Mouse (Mus musculus) neural tube, embryonic 13.5 days (tissue): ENCODE measurements at regions not wholly inside any gene's neighbourhood (a gene's known extent, or its start where the extent isn't known, plus 50 kb on each side); places are given as distances from the start of the nearest gene placed in this dataset.
A peak's percentile ranks its signal among the peaks of the same experiment; 100 is the strongest.

Source experiments
- ATAC-seq: fragments of 200-750 bp; cut with Nextera tagmentation; 2 replicates; pipeline ENCODE4 v1.8.0; 2017; ENCODE audit warnings: low read depth, mild to moderate bottlenecking, moderate TSS enrichment, moderate library complexity
- H3K27ac ChIP-seq: fragments of 300-500 bp; sonication (generic); replicated peaks from 2 replicates; pipeline ENCODE4 v1.5.1; 2015; ENCODE audit warnings: moderate library complexity, mild to moderate bottlenecking, inconsistent platforms
- H3K27me3 ChIP-seq: fragments of 300-500 bp; sonication (generic); 2 replicates; pipeline ENCODE4 v1.6.1; 2015; ENCODE audit warnings: mild to moderate bottlenecking, inconsistent platforms
- H3K36me3 ChIP-seq: fragments of 300-500 bp; sonication (generic); 2 replicates; pipeline ENCODE4 v1.6.1; 2015; ENCODE audit warnings: mild to moderate bottlenecking, inconsistent platforms
- H3K4me1 ChIP-seq: fragments of 300-500 bp; sonication (generic); replicated peaks from 2 replicates; pipeline ENCODE4 v1.6.1; 2015; ENCODE audit warnings: inconsistent platforms
- H3K4me2 ChIP-seq: fragments of 300-500 bp; sonication (generic); 2 replicates; pipeline ENCODE4 v1.6.1; 2015; ENCODE audit warnings: inconsistent platforms, mild to moderate bottlenecking, moderate library complexity
- H3K4me3 ChIP-seq: fragments of 300-500 bp; sonication (generic); 2 replicates; pipeline ENCODE4 v1.5.1; 2015; ENCODE audit warnings: mild to moderate bottlenecking, inconsistent platforms
- H3K9ac ChIP-seq: fragments of 300-500 bp; sonication (generic); 2 replicates; pipeline ENCODE4 v1.6.1; 2015; ENCODE audit warnings: moderate library complexity, mild to moderate bottlenecking, inconsistent platforms
- H3K9me3 ChIP-seq: fragments of 300-500 bp; sonication (generic); 2 replicates; pipeline ENCODE4 v1.6.1; 2016; ENCODE audit warnings: inconsistent platforms
- WGBS: fragments of 180-500 bp; shearing (Covaris S2); methylation state at CpG from one replicate; pipeline ENCODE4 v1.1.7; 2015; 5-methylcytosine and 5-hydroxymethylcytosine counted together

DNA sequence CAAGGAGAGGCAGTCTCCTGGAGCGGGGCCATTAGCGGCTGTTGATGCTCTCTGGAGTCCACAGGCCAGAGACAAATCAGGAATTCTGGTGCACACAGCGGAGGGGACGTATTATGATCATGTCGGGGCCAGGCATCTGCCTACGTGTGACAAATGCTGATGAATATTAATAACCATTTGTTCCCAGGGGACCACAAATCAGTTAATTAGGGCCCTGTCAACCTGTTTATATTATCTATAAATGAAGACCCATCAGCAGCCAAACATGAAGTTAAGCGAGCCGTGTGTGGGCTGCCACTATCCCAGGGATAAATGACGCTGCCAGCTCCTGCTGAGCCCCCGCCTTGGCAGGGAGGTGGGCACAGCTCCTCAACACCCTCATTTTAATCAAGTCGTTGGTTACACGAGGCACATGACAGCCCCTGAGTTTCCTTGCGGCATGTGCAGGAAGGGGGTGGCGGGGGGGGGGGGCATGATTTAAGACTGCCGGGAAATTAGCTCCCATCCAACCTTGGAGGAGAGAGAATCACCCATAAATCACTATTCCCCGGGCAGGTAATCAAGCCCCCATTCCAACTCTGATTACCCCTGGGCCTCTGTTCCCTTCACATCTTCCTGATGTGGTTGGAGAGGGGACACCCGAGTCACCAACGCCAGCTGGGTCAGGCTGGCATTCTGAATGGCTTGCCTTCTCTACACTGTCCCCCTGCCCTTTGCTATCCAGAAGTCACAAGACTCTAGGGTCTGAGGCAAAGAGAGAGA is 191.1 kb upstream of the Sulf2 start:
- Histone ChIP-seq H3K27me3 (peaks cover 30% of the 10 kb centered on the region), H3K4me2 (0 out of 2 replicates have a peak overlapping the region, but pooled peaks have one; percentile 20)
- WGBS: 6% methylated on average over 18 of the region's 18 CpGs

DNA sequence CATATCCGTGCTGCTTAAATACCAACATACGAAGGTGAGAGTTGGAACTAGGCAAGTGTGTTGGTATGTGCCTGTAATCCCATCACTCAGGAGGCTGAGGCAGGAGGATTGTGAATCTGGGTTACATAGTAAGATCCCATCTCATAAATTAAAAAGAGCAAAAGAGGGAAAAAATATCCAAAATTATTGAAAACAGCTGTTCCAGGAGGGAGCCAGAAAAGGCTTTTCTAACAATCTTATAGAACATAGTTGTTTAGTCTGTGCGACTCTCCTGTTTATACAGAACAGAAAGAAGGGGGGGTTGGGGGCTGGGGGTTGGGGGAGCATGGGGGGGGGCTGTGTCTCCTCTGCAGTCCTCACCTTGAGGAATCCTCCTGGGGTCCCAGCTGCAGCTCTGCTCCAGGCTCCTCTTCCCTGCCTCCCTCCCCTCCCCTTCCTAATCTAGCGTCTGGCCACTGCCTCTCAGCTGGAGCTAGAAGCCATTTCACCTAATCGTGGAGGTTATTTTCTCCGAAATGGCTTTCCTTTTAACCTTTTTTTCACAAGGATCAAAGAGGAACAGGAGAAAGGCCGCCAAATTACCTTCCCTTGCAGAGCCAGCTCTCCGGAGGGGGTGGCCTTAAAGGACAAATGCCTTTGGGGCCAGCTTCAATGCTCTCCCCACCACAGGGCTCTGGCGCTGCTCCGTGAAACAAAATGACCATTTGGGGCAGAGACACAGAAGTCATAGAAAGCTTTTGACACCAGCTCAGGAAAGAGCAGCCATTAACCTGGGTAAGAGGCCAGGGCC is 188.3 kb upstream of the Sulf2 start:
- no peak overlapping the region for H3K9ac ChIP-seq
- H3K4me1 ChIP-seq: peaks cover 70% of the 10 kb centered on the region
- peaks cover 18% of the 10 kb centered on the region for H3K27me3 ChIP-seq
- no peak overlapping the region for H3K4me2 ChIP-seq
- H3K27ac ChIP-seq: no peak overlapping the region
- no peaks in the 10 kb centered on the region for H3K36me3 ChIP-seq
- no peak overlapping the region for H3K4me3 ChIP-seq
- 21% methylated on average over 10 of the region's 10 CpGs for WGBS
- no peak for ATAC-seq
- H3K9me3 ChIP-seq: no peaks in the 10 kb centered on the region

More for the DNA sequence above, 191.1 kb upstream of the Sulf2 start:
- Histone ChIP-seq H3K4me3 (no peak overlapping the region), H3K9ac (no peak overlapping the region), H3K4me1 (peaks cover 77% of the 10 kb centered on the region), H3K9me3 (no peaks in the 10 kb centered on the region), H3K27ac (peak overlapping the region; percentile 79), H3K36me3 (no peaks in the 10 kb centered on the region)
- peak; percentile 74 for ATAC-seq

DNA sequence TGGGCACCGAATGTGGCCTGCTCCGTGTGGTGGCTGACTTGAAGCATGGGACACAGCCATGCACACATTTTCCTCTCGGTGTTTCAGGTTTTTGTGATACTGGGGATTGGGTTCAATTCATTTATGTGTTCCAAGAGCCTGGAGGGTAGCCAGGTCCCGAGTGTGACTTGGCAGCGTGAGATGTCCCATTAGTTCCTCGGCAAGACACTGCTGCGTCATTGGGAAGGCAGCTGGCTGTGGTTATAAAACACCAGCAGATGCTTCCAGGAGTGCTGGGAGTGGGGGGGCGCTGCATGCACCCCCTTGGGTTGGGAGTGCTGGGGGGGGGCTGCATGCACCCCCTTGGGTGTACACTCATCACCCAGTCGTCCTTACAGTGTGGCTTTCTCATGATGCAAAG is 186.9 kb upstream of the Sulf2 start:
- 44% methylated on average over 9 of the region's 9 CpGs for WGBS
- peak overlapping the region; percentile 46; the same call in 1 of the 2 replicates for H3K27ac ChIP-seq
- 0 out of 2 replicates have a peak, but pooled peaks have one; percentile 15 for ATAC-seq
- H3K36me3 ChIP-seq: no peaks in the 10 kb centered on the region
- no peak overlapping the region for H3K4me2 ChIP-seq
- peaks cover 18% of the 10 kb centered on the region for H3K27me3 ChIP-seq
- no peaks in the 10 kb centered on the region for H3K9me3 ChIP-seq
- no peak overlapping the region for H3K4me3 ChIP-seq
- H3K4me1 ChIP-seq: peaks cover 62% of the 10 kb centered on the region
- H3K9ac ChIP-seq: no peak overlapping the region

DNA sequence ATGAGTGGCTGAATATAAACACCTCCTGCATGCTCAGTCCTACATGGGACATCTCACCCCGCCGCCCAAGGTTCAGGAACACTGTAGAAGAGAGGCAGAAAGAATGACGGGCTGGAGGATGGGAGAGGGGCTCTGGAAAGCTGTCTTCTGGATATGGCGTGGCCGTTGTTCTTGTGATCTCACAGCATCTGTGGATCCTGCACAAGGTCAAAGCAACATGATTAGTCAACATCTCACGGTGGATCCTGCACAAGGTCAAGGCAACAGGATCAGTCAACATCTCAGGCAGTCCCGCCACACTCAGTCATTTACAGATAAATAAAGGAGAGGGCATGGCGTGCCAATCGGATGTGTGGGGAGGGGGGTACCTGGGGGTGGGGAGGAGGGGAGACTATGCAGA is 184.7 kb upstream of the Sulf2 start:
- no peak for ATAC-seq
- H3K4me2 ChIP-seq: no peak overlapping the region
- H3K36me3 ChIP-seq: no peaks in the 10 kb centered on the region
- no peak overlapping the region for H3K4me3 ChIP-seq
- WGBS: 95% methylated on average over 9 of the region's 9 CpGs
- H3K9ac ChIP-seq: no peak overlapping the region
- H3K9me3 ChIP-seq: no peaks in the 10 kb centered on the region
- no peak overlapping the region for H3K27ac ChIP-seq
- H3K27me3 ChIP-seq: peaks cover 22% of the 10 kb centered on the region
- peaks cover 44% of the 10 kb centered on the region for H3K4me1 ChIP-seq

DNA sequence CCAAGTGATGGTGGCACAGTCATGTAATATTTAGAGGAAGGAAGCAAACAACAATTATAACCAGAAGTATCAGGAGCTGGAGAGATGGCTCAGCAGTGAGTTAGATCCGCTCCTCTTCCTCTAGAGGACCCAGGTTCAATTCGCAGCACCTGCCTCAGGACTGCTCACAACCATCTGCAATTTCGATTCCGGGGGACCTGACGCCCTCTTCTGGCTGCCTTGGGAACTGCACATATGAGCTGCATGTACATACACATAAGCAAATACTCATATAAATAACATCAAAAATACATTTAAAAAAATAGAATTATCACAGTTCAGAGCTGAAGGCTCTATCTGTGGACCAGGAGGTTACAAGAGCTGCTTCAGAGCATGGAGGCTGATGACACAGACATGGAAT is 184.0 kb upstream of the Sulf2 start:
- no peak for ATAC-seq
- peaks cover 36% of the 10 kb centered on the region for H3K4me1 ChIP-seq
- H3K27ac ChIP-seq: no peak overlapping the region
- H3K9me3 ChIP-seq: no peaks in the 10 kb centered on the region
- H3K36me3 ChIP-seq: no peaks in the 10 kb centered on the region
- no peak overlapping the region for H3K4me2 ChIP-seq
- no peak overlapping the region for H3K4me3 ChIP-seq
- 83% methylated on average over 5 of the region's 5 CpGs for WGBS
- H3K27me3 ChIP-seq: peaks cover 14% of the 10 kb centered on the region
- no peak overlapping the region for H3K9ac ChIP-seq

DNA sequence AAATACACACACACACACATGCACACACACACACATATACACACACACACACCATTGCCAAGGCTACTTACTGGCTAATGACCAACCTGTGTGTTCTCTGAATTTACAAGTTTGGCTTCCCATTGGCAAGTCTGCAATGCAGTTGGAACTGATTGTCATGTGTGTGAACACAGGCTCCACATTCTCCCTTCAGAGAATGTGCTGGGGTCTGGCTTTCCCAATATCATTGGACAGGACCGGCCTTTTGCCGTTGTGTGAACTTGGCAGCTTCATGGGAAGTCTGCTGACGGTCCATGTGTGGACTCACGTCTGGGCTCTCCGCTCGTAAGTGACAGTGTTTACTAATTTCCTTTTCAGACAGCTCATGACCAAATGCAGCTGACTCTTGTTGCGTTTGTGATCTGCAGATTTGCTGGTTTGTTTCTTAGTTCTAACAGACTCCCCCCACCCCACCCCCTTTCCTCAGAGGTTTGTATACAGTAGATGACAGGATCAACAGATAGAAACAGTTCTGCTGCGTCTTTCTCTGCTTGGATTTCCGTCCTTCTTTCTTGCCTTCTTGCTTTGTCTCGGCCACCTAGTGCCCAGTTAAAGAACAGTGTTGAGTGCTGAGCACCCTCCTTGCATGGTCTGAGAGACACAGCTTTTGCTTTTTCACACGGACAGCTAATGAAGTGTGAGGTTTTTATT is 183.1 kb upstream of the Sulf2 start:
- no peak overlapping the region for H3K27ac ChIP-seq
- WGBS: 63% methylated on average over 11 of the region's 11 CpGs
- H3K4me3 ChIP-seq: no peak overlapping the region
- H3K27me3 ChIP-seq: peaks cover 9% of the 10 kb centered on the region
- ATAC-seq: no peak
- H3K36me3 ChIP-seq: no peaks in the 10 kb centered on the region
- peaks cover 28% of the 10 kb centered on the region for H3K4me1 ChIP-seq
- no peak overlapping the region for H3K9ac ChIP-seq
- H3K9me3 ChIP-seq: no peaks in the 10 kb centered on the region
- H3K4me2 ChIP-seq: no peak overlapping the region

DNA sequence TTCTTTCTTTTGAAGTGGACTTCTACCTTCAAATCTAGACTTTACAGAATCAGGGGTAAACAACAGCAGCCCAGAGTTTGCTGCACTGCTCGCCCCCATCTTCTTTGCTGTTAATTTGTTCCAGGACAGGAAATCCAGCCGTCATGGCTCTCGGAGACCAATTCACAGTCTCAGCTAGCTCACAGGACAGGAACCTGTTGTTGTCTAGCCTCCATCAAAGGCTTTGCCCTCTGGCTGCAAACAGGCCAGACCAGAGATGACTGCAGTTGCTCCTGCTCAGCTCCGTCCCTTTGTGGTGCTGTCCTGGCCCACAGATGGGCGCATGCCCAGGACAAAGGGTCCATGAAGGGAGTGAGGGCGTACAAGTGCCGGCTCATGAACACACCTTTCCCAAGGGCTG is 182.2 kb upstream of the Sulf2 start:
- H3K9me3 ChIP-seq: no peaks in the 10 kb centered on the region
- WGBS: 53% methylated on average over 7 of the region's 7 CpGs
- H3K27me3 ChIP-seq: 0 out of 2 replicates have a peak, but pooled peaks cover 4% of the 10 kb centered on the region
- no peak for ATAC-seq
- no peaks in the 10 kb centered on the region for H3K36me3 ChIP-seq
- H3K27ac ChIP-seq: no peak overlapping the region
- H3K4me1 ChIP-seq: peaks cover 20% of the 10 kb centered on the region
- no peak overlapping the region for H3K4me2 ChIP-seq
- no peak overlapping the region for H3K4me3 ChIP-seq
- no peak overlapping the region for H3K9ac ChIP-seq

DNA sequence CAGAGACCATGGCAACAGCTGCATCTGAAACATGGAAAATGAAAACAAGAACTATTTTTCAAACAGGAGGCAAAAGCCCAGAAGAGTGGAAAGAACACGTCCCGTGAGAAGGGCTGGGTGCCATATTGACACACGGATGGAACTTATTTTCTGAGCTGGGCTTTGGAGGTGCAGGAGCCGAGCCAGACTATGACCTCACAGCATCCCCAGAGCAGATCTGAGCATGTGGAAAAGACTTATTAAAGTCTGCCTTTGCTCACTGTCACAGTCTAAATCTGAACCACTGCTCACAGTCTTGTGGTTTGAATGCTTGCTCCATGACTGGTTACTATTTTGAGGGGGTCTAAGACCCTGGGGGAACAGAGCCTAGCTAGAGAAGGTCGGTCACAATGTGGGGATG is 180.2 kb upstream of the Sulf2 start:
- H3K9ac ChIP-seq: no peak overlapping the region
- H3K9me3 ChIP-seq: no peaks in the 10 kb centered on the region
- no peak overlapping the region for H3K4me2 ChIP-seq
- 79% methylated on average over 5 of the region's 5 CpGs for WGBS
- H3K4me1 ChIP-seq: peaks cover 19% of the 10 kb centered on the region
- no peak for ATAC-seq
- H3K4me3 ChIP-seq: no peak overlapping the region
- no peak overlapping the region for H3K27ac ChIP-seq
- H3K27me3 ChIP-seq: 0 out of 2 replicates have a peak, but pooled peaks cover 4% of the 10 kb centered on the region
- no peaks in the 10 kb centered on the region for H3K36me3 ChIP-seq

DNA sequence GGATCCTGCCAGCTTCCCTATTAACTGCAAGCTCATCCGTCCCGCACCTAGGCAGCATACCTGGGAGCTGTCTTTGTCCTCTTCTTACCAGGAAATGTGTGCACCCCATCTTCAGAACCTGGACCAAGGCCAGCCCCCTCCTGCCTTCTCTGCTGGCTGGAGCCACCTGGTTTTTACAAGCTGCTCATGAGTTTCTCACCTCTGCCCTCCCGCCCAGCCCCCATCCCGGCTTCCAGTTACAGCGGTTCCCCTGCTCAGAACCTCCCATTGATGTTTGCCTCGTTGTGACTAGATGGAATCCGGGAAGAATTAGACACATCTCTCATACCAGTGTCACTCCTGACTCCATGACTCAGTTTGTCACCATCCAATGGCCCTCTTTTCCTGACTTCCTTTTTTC is 179.1 kb upstream of the Sulf2 start:
- Histone ChIP-seq H3K4me2 (no peak overlapping the region), H3K27ac (no peak overlapping the region), H3K9me3 (no peaks in the 10 kb centered on the region), H3K36me3 (no peaks in the 10 kb centered on the region), H3K9ac (no peak overlapping the region), H3K4me1 (peaks cover 30% of the 10 kb centered on the region), H3K4me3 (no peak overlapping the region), H3K27me3 (0 out of 2 replicates have a peak, but pooled peaks cover 4% of the 10 kb centered on the region)
- WGBS: 72% methylated on average over 7 of the region's 7 CpGs
- ATAC-seq: no peak

DNA sequence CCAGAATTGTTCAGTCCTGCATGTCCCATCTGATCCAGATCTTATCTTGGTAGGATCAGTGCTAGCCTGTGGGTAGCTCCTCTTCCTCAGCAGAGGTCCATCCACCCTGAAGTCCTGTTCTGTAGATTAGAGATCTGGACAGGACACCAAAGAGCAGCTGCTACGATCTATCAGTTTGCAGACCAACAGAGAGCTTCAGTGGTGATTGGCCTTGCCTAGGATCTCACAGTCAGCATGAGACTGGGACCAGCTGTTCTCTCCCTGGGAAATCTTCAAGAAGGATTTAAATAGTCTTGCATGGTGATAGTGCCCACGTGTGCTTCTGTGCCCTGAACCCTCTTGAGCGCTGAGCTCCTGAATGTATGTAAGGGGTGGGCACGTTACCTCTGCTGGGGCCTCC is 178.4 kb upstream of the Sulf2 start:
- H3K9ac ChIP-seq: no peak overlapping the region
- H3K27me3 ChIP-seq: 0 out of 2 replicates have a peak, but pooled peaks cover 4% of the 10 kb centered on the region
- H3K4me3 ChIP-seq: no peak overlapping the region
- H3K4me1 ChIP-seq: peaks cover 36% of the 10 kb centered on the region
- WGBS: 62% methylated on average over 4 of the region's 4 CpGs
- no peak overlapping the region for H3K27ac ChIP-seq
- H3K9me3 ChIP-seq: no peaks in the 10 kb centered on the region
- no peaks in the 10 kb centered on the region for H3K36me3 ChIP-seq
- ATAC-seq: no peak
- no peak overlapping the region for H3K4me2 ChIP-seq

DNA sequence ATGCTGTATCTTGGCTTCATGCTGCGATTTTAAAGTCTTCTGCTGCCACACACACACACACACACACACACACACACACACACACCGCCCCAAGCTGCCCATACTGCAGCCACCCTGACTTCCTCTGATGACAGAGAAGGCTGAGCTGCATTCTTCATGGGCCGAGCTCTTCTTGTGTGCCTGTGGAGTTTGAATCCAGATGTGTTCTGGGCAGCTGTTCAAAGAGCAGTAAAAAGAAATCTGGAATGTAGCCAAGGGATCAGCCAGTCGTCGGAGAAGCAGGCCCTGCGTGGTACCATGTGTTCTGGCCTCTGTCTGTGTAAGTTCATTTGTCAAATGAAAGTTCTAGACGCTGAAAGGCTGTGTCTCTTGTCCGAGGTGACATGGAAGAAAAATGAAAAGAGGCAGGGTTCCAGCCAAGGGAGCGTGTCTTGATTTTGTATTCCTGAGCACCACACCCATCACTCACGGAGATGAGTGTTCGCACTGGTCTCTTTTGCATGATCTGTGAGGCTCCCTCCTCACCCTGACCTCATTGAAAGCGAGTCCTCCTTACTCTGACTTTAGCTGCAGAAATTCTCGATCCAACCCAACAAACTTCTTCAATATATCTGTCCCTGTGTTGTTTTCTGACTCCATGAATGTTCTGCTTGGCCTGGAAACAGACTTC is 177.4 kb upstream of the Sulf2 start:
- no peak overlapping the region for H3K9ac ChIP-seq
- peaks cover 36% of the 10 kb centered on the region for H3K4me1 ChIP-seq
- no peak overlapping the region for H3K27ac ChIP-seq
- WGBS: 67% methylated on average over 13 of the region's 13 CpGs
- no peaks in the 10 kb centered on the region for H3K9me3 ChIP-seq
- H3K4me3 ChIP-seq: no peak overlapping the region
- H3K36me3 ChIP-seq: no peaks in the 10 kb centered on the region
- H3K4me2 ChIP-seq: no peak overlapping the region
- no peak for ATAC-seq
- H3K27me3 ChIP-seq: 0 out of 2 replicates have a peak, but pooled peaks cover 4% of the 10 kb centered on the region
